Mouse (Mus musculus): ENCODE results near the gene Fbxo34. TPM values are rescaled to one million over a fixed set of nuclear protein-coding genes. Genes with fewer than 3 reads are reported as not detected.
"Not testable (repeated sequence)": the region's sequence is repeated elsewhere in the genome, so short reads cannot be mapped to it uniquely, and the experiment has no call there.

The Fbxo34 gene
- polyA plus RNA-seq, 1 experiment from 2014 or later, result 24.4 TPM

DNA sequence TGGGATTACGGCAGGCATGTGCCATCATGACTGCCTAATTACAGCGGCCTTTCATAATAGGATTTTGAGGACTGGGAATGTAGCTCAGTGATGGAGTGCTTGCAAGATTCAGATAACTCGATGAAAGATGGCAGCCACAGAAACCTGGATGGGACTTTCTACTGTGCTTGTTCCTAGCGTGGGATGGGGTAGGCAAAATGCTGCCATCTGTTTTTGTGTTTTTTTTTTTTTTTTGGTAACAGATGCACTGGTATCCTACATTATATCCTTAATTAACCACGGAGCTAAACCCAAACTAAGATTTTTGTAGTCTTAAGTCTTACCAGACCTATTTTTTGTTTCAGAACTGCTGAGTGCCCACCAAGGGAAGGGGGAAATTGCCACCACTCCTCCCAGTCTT lies 75.6 kb downstream of the Fbxo34 start:
- Histone ChIP-seq H3K4me3 (no peak overlapping the region), H3K9me3 (no peaks in the 10 kb centered on the region), H3K27ac (no peak overlapping the region), H3K27me3 (replicated peaks) (no peaks in the 10 kb centered on the region), H3K36me3 (peaks cover 4% of the 10 kb centered on the region; the same call in 1 of the 2 replicates), H3K4me1 (no peaks in the 10 kb centered on the region), H3K4me2 (replicated peaks) (no peak overlapping the region), H3K9ac (no peak overlapping the region)
- WGBS, result 89% methylated on average over 5 of the region's 5 CpGs
- no peak for ATAC-seq (ENCODE audit: low FRiP score, low read depth)

- 95% methylated on average over 2 of the region's 2 CpGs for WGBS
- no peaks in the 10 kb centered on the region for H3K27me3 ChIP-seq (replicated peaks)
- no peak for ATAC-seq (ENCODE audit: low FRiP score, low read depth)
- H3K36me3 ChIP-seq, result peaks cover 15% of the 10 kb centered on the region
- no peak overlapping the region for H3K4me2 ChIP-seq (replicated peaks)
- no peaks in the 10 kb centered on the region for H3K9me3 ChIP-seq
- no peak overlapping the region for H3K4me3 ChIP-seq
- no peak overlapping the region for H3K9ac ChIP-seq
- H3K4me1 ChIP-seq, result no peaks in the 10 kb centered on the region
- no peak overlapping the region for H3K27ac ChIP-seq
Measured at GRCm38 (mm10) chr14:47527833-47528232, 77.6 kb downstream of the Fbxo34 start.

- Histone ChIP-seq H3K9me3 (no peaks in the 10 kb centered on the region), H3K4me2 (replicated peaks) (no peak overlapping the region), H3K27ac (no peak overlapping the region), H3K4me1 (no peaks in the 10 kb centered on the region), H3K4me3 (no peak overlapping the region), H3K36me3 (peaks cover 15% of the 10 kb centered on the region), H3K9ac (no peak overlapping the region), H3K27me3 (replicated peaks) (no peaks in the 10 kb centered on the region)
- WGBS, result 82% methylated on average over 3 of the region's 3 CpGs
- ATAC-seq (ENCODE audit: low FRiP score, low read depth), result no peak
Measured at GRCm38 (mm10) chr14:47528293-47528692, 78.1 kb downstream of the Fbxo34 start.

- Histone ChIP-seq H3K36me3 (peaks cover 15% of the 10 kb centered on the region), H3K4me2 (replicated peaks) (no peak overlapping the region), H3K4me3 (no peak overlapping the region), H3K9me3 (no peaks in the 10 kb centered on the region), H3K4me1 (no peaks in the 10 kb centered on the region), H3K27ac (no peak overlapping the region), H3K9ac (no peak overlapping the region), H3K27me3 (replicated peaks) (no peaks in the 10 kb centered on the region)
- 44% methylated on average over 8 of the region's 8 CpGs for WGBS
- ATAC-seq (ENCODE audit: low FRiP score, low read depth), result no peak
Measured at GRCm38 (mm10) chr14:47529019-47529418, 78.8 kb downstream of the Fbxo34 start.

DNA sequence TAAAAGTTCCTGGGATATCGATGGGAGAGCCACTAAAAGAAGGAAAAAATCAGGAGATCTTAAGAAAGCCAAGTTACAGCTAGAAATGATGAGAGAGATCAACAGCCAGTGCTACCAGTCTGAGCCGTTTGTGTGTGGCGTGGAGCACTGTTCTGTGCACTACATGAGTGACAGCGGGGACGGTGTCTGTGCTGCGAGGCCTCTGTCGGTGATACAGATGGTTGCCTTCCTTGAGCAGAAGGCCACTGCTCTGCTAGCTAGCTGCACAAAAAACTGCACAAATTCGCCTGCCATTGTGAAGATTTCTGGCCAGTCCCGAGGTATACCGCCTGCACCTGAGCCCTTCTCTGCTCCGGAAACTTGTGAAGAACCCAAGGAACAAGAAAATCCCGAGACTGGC lies 79.4 kb downstream of the Fbxo34 start:
- WGBS, result 97% methylated on average over 12 of the region's 12 CpGs
- not testable (repeated sequence) for H3K4me1 ChIP-seq; H3K4me2 ChIP-seq (replicated peaks); ATAC-seq (ENCODE audit: low FRiP score, low read depth); H3K9ac ChIP-seq; H3K27me3 ChIP-seq (replicated peaks); H3K27ac ChIP-seq; H3K4me3 ChIP-seq; H3K9me3 ChIP-seq
- H3K36me3 ChIP-seq, result peaks cover 15% of the 10 kb centered on the region

DNA sequence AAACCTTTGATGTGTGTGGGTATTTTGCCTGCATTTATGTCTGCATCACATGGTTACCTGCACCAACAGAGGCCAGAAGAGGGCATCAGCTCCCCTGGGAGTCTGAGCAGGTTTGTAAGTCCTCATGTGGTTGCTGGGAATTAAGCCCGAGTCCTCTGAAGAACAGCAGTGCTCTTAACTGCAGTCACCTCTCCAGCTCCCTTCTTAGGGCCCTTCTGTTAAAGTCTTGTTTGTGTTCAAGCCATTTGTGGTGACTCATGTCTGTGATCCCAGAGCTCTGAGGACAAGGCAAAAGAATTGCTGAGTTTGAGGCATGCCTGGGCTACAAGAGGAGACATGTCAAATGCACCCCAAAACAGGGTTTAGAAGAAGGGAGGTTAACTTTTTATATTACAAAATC lies 82.3 kb downstream of the Fbxo34 start:
- Histone ChIP-seq H3K36me3 (peaks cover 15% of the 10 kb centered on the region), H3K4me1 (no peaks in the 10 kb centered on the region), H3K27me3 (replicated peaks) (no peaks in the 10 kb centered on the region), H3K4me2 (replicated peaks) (no peak overlapping the region), H3K4me3 (no peak overlapping the region), H3K9ac (no peak overlapping the region), H3K27ac (no peak overlapping the region), H3K9me3 (no peaks in the 10 kb centered on the region)
- no peak for ATAC-seq (ENCODE audit: low FRiP score, low read depth)
- WGBS, result 79% methylated on average over 1 of the region's 1 CpGs

DNA sequence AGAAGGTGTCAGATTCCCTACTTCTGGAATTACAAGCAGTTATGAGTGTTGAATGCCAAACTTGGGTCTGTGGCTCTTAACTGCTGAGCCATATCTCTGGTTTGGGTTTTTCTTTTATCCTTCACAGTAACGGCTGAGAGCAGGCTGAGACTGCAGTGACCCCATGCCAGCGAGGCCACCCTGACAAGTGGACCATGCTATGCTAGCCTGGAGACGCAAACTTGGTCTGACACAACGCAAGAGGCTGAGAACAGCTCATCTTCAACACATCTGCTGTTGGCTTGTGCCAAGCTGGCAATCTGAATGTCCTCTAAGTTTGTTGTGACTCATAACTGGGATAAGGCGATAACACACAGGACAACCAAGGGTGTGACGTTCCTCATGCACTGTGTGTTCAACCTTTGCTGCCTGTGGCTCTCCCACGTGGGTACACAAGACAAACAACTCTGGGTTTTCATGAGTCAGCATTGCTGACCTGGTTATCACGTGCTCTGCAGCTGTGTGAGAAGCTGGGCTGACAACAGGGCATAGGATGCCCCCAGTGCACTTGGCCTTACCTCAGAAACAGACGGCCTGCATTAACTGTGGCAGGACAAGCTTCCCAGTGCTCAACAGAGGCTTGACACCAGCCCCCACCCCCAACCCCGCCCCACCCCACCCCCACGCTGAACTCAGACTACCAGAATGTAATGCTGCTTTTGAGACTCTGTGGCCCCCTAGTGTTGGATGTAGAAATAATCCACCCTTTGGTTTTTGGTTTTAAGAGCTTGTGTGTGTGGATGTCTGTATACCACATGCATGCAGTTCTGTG lies 83.3 kb downstream of the Fbxo34 start:
- WGBS, result 46% methylated on average over 11 of the region's 11 CpGs
- Histone ChIP-seq H3K27me3 (replicated peaks) (no peaks in the 10 kb centered on the region), H3K9ac (no peak overlapping the region), H3K4me1 (no peaks in the 10 kb centered on the region), H3K4me3 (no peak overlapping the region), H3K36me3 (peaks cover 15% of the 10 kb centered on the region), H3K27ac (no peak overlapping the region), H3K4me2 (replicated peaks) (peak overlapping the region; percentile 31; the same call in 1 of the 2 replicates), H3K9me3 (no peaks in the 10 kb centered on the region)
- ATAC-seq (ENCODE audit: low FRiP score, low read depth), result peak; percentile 71

GRCm38 (mm10) chr14:47534176-47534525 lies 83.9 kb downstream of the Fbxo34 start:
- H3K27me3 ChIP-seq (replicated peaks), result no peaks in the 10 kb centered on the region
- H3K4me2 ChIP-seq (replicated peaks), result no peak overlapping the region
- peak; percentile 42; the same call in 1 of the 2 replicates for ATAC-seq (ENCODE audit: low FRiP score, low read depth)
- no peak overlapping the region for H3K4me3 ChIP-seq
- H3K27ac ChIP-seq, result no peak overlapping the region
- no peaks in the 10 kb centered on the region for H3K9me3 ChIP-seq
- WGBS, result 92% methylated on average over 5 of the region's 5 CpGs
- H3K4me1 ChIP-seq, result no peaks in the 10 kb centered on the region
- H3K9ac ChIP-seq, result no peak overlapping the region
- H3K36me3 ChIP-seq, result peaks cover 18% of the 10 kb centered on the region

DNA sequence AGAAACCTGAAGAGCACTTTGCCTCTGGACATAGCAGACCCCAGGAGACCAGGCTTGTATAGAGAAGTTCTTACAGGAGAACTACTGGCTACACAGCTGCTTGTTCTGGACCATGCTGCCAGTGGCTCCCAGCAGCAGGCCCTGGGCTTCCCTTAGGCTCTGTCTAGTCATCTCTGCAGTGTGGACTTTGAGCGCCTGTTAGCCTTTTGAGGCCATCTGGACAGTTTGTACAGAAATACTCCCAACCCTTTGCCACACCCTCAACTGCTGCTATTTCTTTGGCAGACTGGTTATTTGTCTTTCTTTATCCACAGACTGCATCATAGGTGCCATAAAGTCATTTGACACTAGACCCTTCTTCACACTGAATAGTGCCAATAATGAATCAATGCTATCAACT lies 84.9 kb downstream of the Fbxo34 start:
- 83% methylated on average over 1 of the region's 1 CpGs for WGBS
- H3K27ac ChIP-seq, result no peak overlapping the region
- no peak for ATAC-seq (ENCODE audit: low FRiP score, low read depth)

GRCm38 (mm10) chr14:47541325-47541948 lies 91.2 kb downstream of the Fbxo34 start:
- peaks cover 66% of the 10 kb centered on the region for H3K36me3 ChIP-seq
- no peaks in the 10 kb centered on the region for H3K4me1 ChIP-seq
- WGBS, result 91% methylated on average over 10 of the region's 10 CpGs
- no peaks in the 10 kb centered on the region for H3K9me3 ChIP-seq
- no peak for ATAC-seq (ENCODE audit: low FRiP score, low read depth)
- no peak overlapping the region for H3K4me3 ChIP-seq
- no peaks in the 10 kb centered on the region for H3K27me3 ChIP-seq (replicated peaks)
- H3K9ac ChIP-seq, result no peak overlapping the region
- no peak overlapping the region for H3K4me2 ChIP-seq (replicated peaks)
- no peak overlapping the region for H3K27ac ChIP-seq

More for the DNA sequence above, 84.9 kb downstream of the Fbxo34 start:
- H3K4me3 ChIP-seq, result no peak overlapping the region
- H3K4me2 ChIP-seq (replicated peaks), result no peak overlapping the region
- no peaks in the 10 kb centered on the region for H3K4me1 ChIP-seq
- no peaks in the 10 kb centered on the region for H3K27me3 ChIP-seq (replicated peaks)
- peaks cover 22% of the 10 kb centered on the region for H3K36me3 ChIP-seq
- H3K9me3 ChIP-seq, result no peaks in the 10 kb centered on the region
- no peak overlapping the region for H3K9ac ChIP-seq

DNA sequence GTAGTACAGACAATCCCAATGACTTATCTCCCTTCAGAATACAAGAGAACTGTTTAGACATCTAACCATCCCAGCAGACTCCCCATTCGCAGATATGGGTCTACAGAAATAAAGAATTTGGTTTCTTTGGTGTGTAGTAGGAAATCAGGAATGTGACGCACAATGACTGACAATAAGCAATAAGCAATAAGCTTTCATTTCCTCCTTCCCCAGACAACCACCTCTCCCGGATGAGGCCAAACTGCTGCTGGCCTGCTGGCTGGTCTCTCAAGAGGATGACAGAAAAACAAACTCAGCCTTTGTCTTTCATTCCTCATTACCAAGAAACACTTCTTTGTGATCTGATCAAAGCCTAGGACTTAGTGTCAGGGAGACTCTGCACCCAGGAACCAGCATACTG lies 92.1 kb downstream of the Fbxo34 start:
- no peaks in the 10 kb centered on the region for H3K4me1 ChIP-seq
- no peak overlapping the region for H3K9ac ChIP-seq
- H3K4me3 ChIP-seq, result no peak overlapping the region
- no peaks in the 10 kb centered on the region for H3K27me3 ChIP-seq (replicated peaks)
- no peak overlapping the region for H3K27ac ChIP-seq
- ATAC-seq (ENCODE audit: low FRiP score, low read depth), result no peak
- no peak overlapping the region for H3K4me2 ChIP-seq (replicated peaks)
- peaks cover 74% of the 10 kb centered on the region for H3K36me3 ChIP-seq
- 92% methylated on average over 3 of the region's 3 CpGs for WGBS
- no peaks in the 10 kb centered on the region for H3K9me3 ChIP-seq

DNA sequence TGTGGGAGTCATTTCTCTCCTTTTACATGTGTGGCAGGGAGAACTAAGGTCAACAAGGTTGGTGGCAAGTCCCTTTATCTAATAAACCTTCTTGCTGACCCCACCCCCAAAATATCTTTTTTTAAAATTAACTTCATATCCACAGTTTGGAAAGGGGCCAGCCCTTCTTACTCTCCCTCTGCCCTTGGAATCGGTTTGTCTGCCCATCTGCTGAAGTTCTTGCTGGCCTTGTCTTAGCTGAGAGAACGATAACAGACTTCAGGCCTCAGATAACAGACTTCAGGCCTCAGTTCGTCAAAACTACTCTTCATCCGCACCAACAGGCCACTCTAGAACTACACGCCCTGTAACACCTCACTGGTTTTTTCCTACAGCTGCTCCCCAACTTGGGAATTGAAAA lies 94.1 kb downstream of the Fbxo34 start:
- H3K4me3 ChIP-seq, result no peak overlapping the region
- no peaks in the 10 kb centered on the region for H3K9me3 ChIP-seq
- H3K27ac ChIP-seq, result no peak overlapping the region
- no peak overlapping the region for H3K9ac ChIP-seq
- no peak overlapping the region for H3K4me2 ChIP-seq (replicated peaks)
- H3K36me3 ChIP-seq, result peaks cover 89% of the 10 kb centered on the region
- H3K4me1 ChIP-seq, result no peaks in the 10 kb centered on the region
- no peak for ATAC-seq (ENCODE audit: low FRiP score, low read depth)
- WGBS, result 91% methylated on average over 5 of the region's 5 CpGs
- H3K27me3 ChIP-seq (replicated peaks), result no peaks in the 10 kb centered on the region

DNA sequence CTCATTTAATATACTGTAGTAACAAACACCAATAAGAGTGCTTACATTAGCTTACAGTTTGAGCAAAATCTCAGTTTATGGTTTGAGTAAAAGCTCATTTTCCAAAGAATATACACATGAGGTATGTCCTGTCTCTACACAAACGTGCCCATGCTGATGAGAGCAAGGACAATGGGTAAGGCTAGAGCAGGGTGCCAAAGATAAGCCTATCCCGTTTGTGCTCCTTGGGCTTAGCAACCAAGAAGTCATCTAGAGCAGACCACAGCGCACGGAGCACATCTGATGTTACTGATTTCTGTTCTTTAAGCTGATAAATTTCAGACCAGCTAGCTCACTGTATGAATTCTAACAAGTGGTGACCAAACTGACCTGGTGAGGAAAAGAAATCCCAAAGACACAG lies 94.7 kb downstream of the Fbxo34 start:
- H3K9me3 ChIP-seq, result no peaks in the 10 kb centered on the region
- peaks cover 87% of the 10 kb centered on the region for H3K36me3 ChIP-seq
- no peaks in the 10 kb centered on the region for H3K4me1 ChIP-seq
- H3K27me3 ChIP-seq (replicated peaks), result no peaks in the 10 kb centered on the region
- no peak overlapping the region for H3K4me2 ChIP-seq (replicated peaks)
- no peak overlapping the region for H3K4me3 ChIP-seq
- no peak overlapping the region for H3K27ac ChIP-seq
- H3K9ac ChIP-seq, result no peak overlapping the region
- no peak for ATAC-seq (ENCODE audit: low FRiP score, low read depth)
- 95% methylated on average over 4 of the region's 4 CpGs for WGBS
